Mouse (Mus musculus) neural tube, embryonic 11.5 days (tissue): Measurements from ENCODE around the gene Zfp37. TPM values are rescaled to one million over a fixed set of nuclear protein-coding genes. Genes with fewer than 3 reads are reported as not detected.
A peak's percentile ranks its signal among the peaks of the same experiment; 100 is the strongest.
"Not testable (repeated sequence)": the region's sequence is repeated elsewhere in the genome, so short reads cannot be mapped to it uniquely, and the experiment has no call there.

Experiments used
- ATAC-seq: fragments of 200-750 bp; cut with Nextera tagmentation; 2 replicates; pipeline ENCODE4 v1.8.0; 2017; ENCODE audit warnings: moderate number of reproducible peaks, mild to moderate bottlenecking, moderate TSS enrichment, moderate library complexity; ENCODE audit not compliant: insufficient read depth, low FRiP score, low TSS enrichment
- DNase-seq: peaks from one replicate; pipeline ENCODE4 v3.0.0-alpha.2; 2015; ENCODE audit warnings: low spot score
- H3K27ac ChIP-seq: fragments of 300-500 bp; sonication (generic); 2 replicates; pipeline ENCODE4 v1.5.1; 2014; ENCODE audit warnings: low read depth, mild to moderate bottlenecking, low read length
- H3K27me3 ChIP-seq: fragments of 300-500 bp; sonication (generic); 2 replicates; pipeline ENCODE4 v1.6.1; 2014; ENCODE audit warnings: mild to moderate bottlenecking, low read length, mixed read lengths; ENCODE audit not compliant: control insufficient read depth, insufficient read depth
- H3K36me3 ChIP-seq: fragments of 300-500 bp; sonication (generic); 2 replicates; pipeline ENCODE4 v1.6.1; 2014; ENCODE audit warnings: mild to moderate bottlenecking, low read length, moderate library complexity, mixed read lengths; ENCODE audit not compliant: control insufficient read depth, insufficient read depth
- H3K4me1 ChIP-seq: fragments of 300-500 bp; sonication (generic); 2 replicates; pipeline ENCODE4 v1.6.1; 2014; ENCODE audit warnings: low read length, mixed read lengths; ENCODE audit not compliant: control insufficient read depth, insufficient read depth
- H3K4me2 ChIP-seq: fragments of 300-500 bp; sonication (generic); 2 replicates; pipeline ENCODE4 v1.6.1; 2014; ENCODE audit warnings: low read depth, mild to moderate bottlenecking, moderate library complexity
- H3K4me3 ChIP-seq: fragments of 300-500 bp; sonication (generic); 2 replicates; pipeline ENCODE4 v1.5.1; 2014; ENCODE audit warnings: low read depth, low read length
- H3K9ac ChIP-seq: fragments of 300-500 bp; sonication (generic); 2 replicates; pipeline ENCODE4 v1.6.1; 2014; ENCODE audit warnings: mild to moderate bottlenecking, low read length
- H3K9me3 ChIP-seq: fragments of 300-500 bp; sonication (generic); 2 replicates; pipeline ENCODE4 v1.6.1; 2016; ENCODE audit warnings: low read length; ENCODE audit not compliant: control insufficient read depth
- WGBS: fragments of 180-500 bp; shearing (Covaris S2); extraction: QIAGEN DNeasy Blood & Tissue Kit; methylation state at CpG from one replicate; pipeline ENCODE4 v1.1.7; 2014; 5-methylcytosine and 5-hydroxymethylcytosine counted together
- polyA plus RNA-seq: library from polyadenylated mRNA; unstranded; fragments of >200 nt; fragmentation: Nextera tagmentation; extraction: Ambion mirVana; gene quantifications from 2 replicates; pipeline ENCODE4 v1.2.1, GENCODE M21; 2014

Zfp37 gene
- polyA plus RNA-seq, 1 experiment from 2014 or later: 29.4 TPM

- no peaks in the 10 kb centered on the region for H3K4me1 ChIP-seq
- no peak overlapping the region for H3K4me3 ChIP-seq
- H3K9me3 ChIP-seq: peaks cover 6% of the 10 kb centered on the region
- DNase-seq (no peak), ATAC-seq (no peak)
- H3K9ac ChIP-seq: no peak overlapping the region
- no peak overlapping the region for H3K27ac ChIP-seq
- no peak overlapping the region for H3K4me2 ChIP-seq
- peaks cover 43% of the 10 kb centered on the region for H3K36me3 ChIP-seq
- H3K27me3 ChIP-seq: no peaks in the 10 kb centered on the region
- WGBS: 91% methylated on average over 7 of the region's 7 CpGs
Measured at GRCm38 (mm10) chr4:62199923-62200529, 30.8 kb downstream of the Zfp37 start.

- Histone ChIP-seq H3K9ac (no peak overlapping the region), H3K27me3 (no peaks in the 10 kb centered on the region), H3K4me2 (no peak overlapping the region), H3K9me3 (peaks cover 33% of the 10 kb centered on the region), H3K4me1 (no peaks in the 10 kb centered on the region), H3K27ac (no peak overlapping the region), H3K36me3 (peaks cover 45% of the 10 kb centered on the region), H3K4me3 (no peak overlapping the region)
- ATAC-seq (no peak), DNase-seq (no peak)
Measured at GRCm38 (mm10) chr4:62188778-62189177, 42.1 kb downstream of the Zfp37 start.

DNA sequence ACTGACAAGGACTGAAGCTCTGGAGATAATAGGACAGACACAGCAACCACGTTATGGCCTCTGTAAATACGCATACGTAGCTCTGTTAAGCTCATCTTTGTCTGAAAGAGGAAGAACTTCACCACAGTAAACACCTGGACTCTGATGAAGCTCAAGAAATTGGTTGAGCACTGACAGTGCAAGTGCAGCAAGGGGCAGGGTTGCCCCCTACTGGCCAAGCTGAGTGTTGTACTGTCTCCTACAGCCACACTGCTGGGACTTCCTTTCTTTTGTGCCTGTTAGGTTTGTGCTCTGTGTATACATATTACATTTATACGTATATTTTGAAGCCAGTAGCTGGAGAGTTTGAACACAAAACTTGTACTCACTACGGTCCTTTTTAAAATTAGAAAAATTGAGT, 53.6 kb downstream of the Zfp37 start:
- 49% methylated on average over 5 of the region's 5 CpGs for WGBS
- Histone ChIP-seq H3K4me1 (no peaks in the 10 kb centered on the region), H3K27me3 (no peaks in the 10 kb centered on the region), H3K4me3 (no peak overlapping the region), H3K9me3 (no peaks in the 10 kb centered on the region), H3K9ac (no peak overlapping the region), H3K27ac (no peak overlapping the region), H3K4me2 (no peak overlapping the region), H3K36me3 (no peaks in the 10 kb centered on the region)
- DNase-seq: peak; percentile 11
- ATAC-seq: no peak

DNA sequence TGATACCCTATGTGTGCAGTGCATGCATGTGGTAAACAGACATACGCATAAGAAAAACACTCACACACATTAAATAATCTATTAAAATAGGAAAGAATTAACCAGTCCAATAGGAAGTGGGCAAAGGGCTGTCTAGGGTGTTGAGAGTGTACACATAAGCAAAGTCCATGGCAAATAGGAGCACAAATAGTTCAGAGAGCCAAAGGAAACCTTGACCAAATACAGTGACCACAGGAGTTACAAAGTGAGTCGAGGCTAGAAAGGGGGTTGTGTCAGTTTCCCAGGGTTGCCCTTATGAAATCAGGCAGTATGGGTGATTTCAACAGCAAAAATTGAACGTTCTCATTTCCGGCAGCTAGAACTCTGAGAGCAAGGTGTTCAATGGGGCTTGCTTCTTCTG, 56.4 kb downstream of the Zfp37 start:
- Histone ChIP-seq H3K4me2 (no peak overlapping the region), H3K36me3 (no peaks in the 10 kb centered on the region), H3K9me3 (no peaks in the 10 kb centered on the region), H3K27me3 (no peaks in the 10 kb centered on the region), H3K9ac (no peak overlapping the region), H3K27ac (no peak overlapping the region), H3K4me1 (no peaks in the 10 kb centered on the region), H3K4me3 (no peak overlapping the region)
- DNase-seq (no peak), ATAC-seq (no peak)
- 89% methylated on average over 4 of the region's 4 CpGs for WGBS

DNA sequence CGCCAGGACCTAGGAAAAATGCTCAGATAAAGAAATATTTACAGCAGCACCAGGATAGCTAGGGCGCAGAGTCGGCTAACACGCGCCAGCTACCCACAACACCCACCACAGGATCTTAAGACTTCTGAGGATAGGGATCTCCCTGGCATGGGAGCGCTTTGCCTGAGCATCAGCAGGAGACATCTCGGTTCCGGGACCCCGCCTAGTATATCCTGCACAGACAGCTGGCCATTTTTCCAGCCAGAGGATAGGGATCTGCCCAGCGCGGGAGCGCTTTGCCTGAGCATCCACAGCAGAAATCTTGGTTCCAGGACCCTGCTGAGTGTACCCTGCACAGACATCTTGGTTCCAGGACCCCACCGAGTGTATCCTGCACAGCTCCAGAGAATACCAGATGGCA, 63.2 kb downstream of the Zfp37 start:
- not testable (repeated sequence) for H3K27me3 ChIP-seq, H3K9me3 ChIP-seq, H3K4me2 ChIP-seq, H3K4me1 ChIP-seq, ATAC-seq, H3K9ac ChIP-seq, H3K4me3 ChIP-seq, H3K27ac ChIP-seq, DNase-seq, H3K36me3 ChIP-seq
- 91% methylated on average over 13 of the region's 13 CpGs for WGBS

DNA sequence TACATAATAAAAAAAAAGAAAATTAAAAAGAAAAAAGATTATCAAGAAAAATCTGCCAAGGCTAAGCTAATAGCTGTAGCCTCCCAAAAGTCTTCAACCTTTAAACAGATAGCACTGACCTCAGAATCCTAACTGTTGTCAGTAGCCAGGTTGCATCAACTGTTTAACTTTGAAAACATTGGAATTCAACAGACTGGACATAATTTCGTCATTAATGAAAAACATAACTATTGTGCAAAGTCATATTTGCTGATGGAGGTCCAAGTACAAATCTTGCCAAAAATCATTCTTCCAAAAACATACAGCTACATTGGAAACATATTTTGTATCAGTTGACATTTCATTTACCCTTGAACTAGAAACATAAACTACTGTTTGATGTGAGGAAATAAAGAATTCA, 72.4 kb downstream of the Zfp37 start:
- H3K4me1 ChIP-seq: no peaks in the 10 kb centered on the region
- no peaks in the 10 kb centered on the region for H3K36me3 ChIP-seq
- H3K4me3 ChIP-seq: no peak overlapping the region
- no peaks in the 10 kb centered on the region for H3K27me3 ChIP-seq
- no peak overlapping the region for H3K27ac ChIP-seq
- H3K4me2 ChIP-seq: no peak overlapping the region
- ATAC-seq (no peak), DNase-seq (no peak)
- H3K9ac ChIP-seq: no peak overlapping the region
- WGBS: 81% methylated on average over 1 of the region's 1 CpGs
- no peaks in the 10 kb centered on the region for H3K9me3 ChIP-seq

DNA sequence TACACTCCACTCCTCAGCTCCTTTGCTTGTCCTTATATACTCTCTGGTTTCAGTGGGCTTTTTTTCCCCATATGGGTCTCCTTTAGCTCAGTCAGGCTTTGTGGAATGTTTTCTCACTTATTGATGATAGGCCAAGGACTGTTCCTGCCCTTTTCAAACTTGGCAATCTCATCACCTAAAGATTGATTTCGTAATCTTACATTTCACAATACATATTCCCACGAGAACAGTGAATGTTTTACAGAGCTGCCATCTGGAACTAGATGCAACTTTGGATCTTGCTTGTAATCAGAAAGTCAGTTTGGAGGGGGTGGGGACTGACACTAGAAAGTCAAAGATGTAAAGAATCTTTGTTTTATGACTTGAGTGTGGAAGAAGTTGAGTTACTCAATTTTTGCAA, 80.0 kb downstream of the Zfp37 start, which contains the start of gene Mup21:
Mup21 (minus strand) TSS at position 53 of the 400 bp plus-strand sequence.
- H3K4me1 ChIP-seq: no peaks in the 10 kb centered on the region
- 94% methylated on average over 2 of the region's 2 CpGs for WGBS
- H3K4me2 ChIP-seq: no peak within 1 kb of the TSS
- no peak within 1 kb of the TSS for H3K9ac ChIP-seq
- H3K9me3 ChIP-seq: no peaks in the 10 kb centered on the region
- ATAC-seq (no peak), DNase-seq (no peak)
- H3K4me3 ChIP-seq: no peak within 1 kb of the TSS
- H3K36me3 ChIP-seq: no peaks in the 10 kb centered on the region
- no peaks in the 10 kb centered on the region for H3K27me3 ChIP-seq
- no peak within 1 kb of the TSS for H3K27ac ChIP-seq

Other genes starting within 250 kb of the Zfp37 start
- gene Mup20, start 176.9 kb downstream of the Zfp37 start, polyA plus RNA-seq: not detected in 2 replicates
- gene Mup3, start 143.7 kb downstream of the Zfp37 start, polyA plus RNA-seq: not detected in 2 replicates
- gene Mup21, start 80.2 kb downstream of the Zfp37 start, polyA plus RNA-seq: not detected in 2 replicates
- gene Slc31a2, start 31.5 kb upstream of the Zfp37 start, polyA plus RNA-seq: 13.0 and 17.2 TPM in 2 replicates
- 21.0 and 22.1 TPM in 2 replicates for gene Fkbp15, start 129.5 kb upstream of the Zfp37 start, polyA plus RNA-seq
- 46.0 and 48.5 TPM in 2 replicates for gene Slc31a1, start 129.7 kb upstream of the Zfp37 start, polyA plus RNA-seq
- gene Cdc26, start 177.6 kb upstream of the Zfp37 start, polyA plus RNA-seq: 161 and 170 TPM in 2 replicates
- 28.2 and 30.0 TPM in 2 replicates for gene Prpf4, start 177.8 kb upstream of the Zfp37 start, polyA plus RNA-seq
- not detected in 2 replicates for gene Rnf183, start 204.2 kb upstream of the Zfp37 start, polyA plus RNA-seq
- 5.1 and 5.8 TPM in 2 replicates for gene Wdr31, start 239.8 kb upstream of the Zfp37 start, polyA plus RNA-seq
- 0.82 and 1.2 TPM in 2 replicates for gene Bspry, start 249.0 kb upstream of the Zfp37 start, polyA plus RNA-seq